Mouse (Mus musculus) ES-E14 (cell line): ENCODE data around the gene Best3. TPM values are rescaled to one million over a fixed set of nuclear protein-coding genes. Genes with fewer than 3 reads are reported as not detected.

Source experiments
- DNase-seq: peaks from one replicate; pipeline ENCODE4 v3.0.0-alpha.2; 2013; ENCODE audit warnings: low read depth, low spot score
- H3K27ac ChIP-seq: 2 replicates; pipeline ENCODE4 v1.5.1; 2012; ENCODE audit warnings: low read depth, mild to moderate bottlenecking, low read length, moderate library complexity, mixed read lengths; ENCODE audit not compliant: poor library complexity, insufficient read depth, severe bottlenecking
- H3K36me3 ChIP-seq: 2 replicates; pipeline ENCODE4 v1.6.1; 2012; ENCODE audit warnings: mild to moderate bottlenecking, low read length, moderate library complexity, mixed read lengths; ENCODE audit not compliant: control insufficient read depth, poor library complexity, insufficient read depth, severe bottlenecking
- H3K4me1 ChIP-seq, 2 experiments: fragments of 150-350 bp in 1 of 2; sonication (generic) in 1 of 2; 2 replicates each; pipeline ENCODE4 v1.6.1; 2012; ENCODE audit warnings: low read length in 2 of 2, mild to moderate bottlenecking in 1 of 2, mixed read lengths in 1 of 2; ENCODE audit not compliant: control insufficient read depth in 2 of 2, insufficient read depth in 2 of 2, poor library complexity in 1 of 2
- H3K4me3 ChIP-seq, 2 experiments: fragments of 150-350 bp in 1 of 2; sonication (generic) in 1 of 2; 2 replicates each; pipeline ENCODE4 v1.5.1; 2012; ENCODE audit warnings: low read length in 2 of 2, low read depth in 1 of 2, mild to moderate bottlenecking in 1 of 2, mixed read lengths in 1 of 2; ENCODE audit not compliant: insufficient read depth in 1 of 2, poor library complexity in 1 of 2, severe bottlenecking in 1 of 2
- H3K9ac ChIP-seq: 2 replicates; pipeline ENCODE4 v1.6.1; 2012; ENCODE audit warnings: low read depth, mild to moderate bottlenecking, low read length, mixed read lengths; ENCODE audit not compliant: poor library complexity, insufficient read depth, severe bottlenecking
- H3K9me3 ChIP-seq: fragments of 150-350 bp; sonication (generic); 2 replicates; pipeline ENCODE4 v1.6.1; 2012; ENCODE audit warnings: low read depth, mild to moderate bottlenecking, low read length; ENCODE audit not compliant: control insufficient read depth, insufficient read depth
- CHD2 ChIP-seq: IDR thresholded peaks from 2 replicates; pipeline ENCODE4 v1.6.1; 2014; ENCODE audit warnings: mild to moderate bottlenecking, low read depth, low read length, inconsistent platforms
- HCFC1 ChIP-seq: IDR thresholded peaks from 2 replicates; pipeline ENCODE4 v1.6.1; 2012; ENCODE audit warnings: low read length, inconsistent platforms, borderline replicate concordance; ENCODE audit not compliant: insufficient read depth
- MAFK ChIP-seq: IDR thresholded peaks from 2 replicates; pipeline ENCODE4 v1.6.1; 2014; ENCODE audit warnings: mild to moderate bottlenecking, low read depth, low read length, inconsistent platforms; ENCODE audit not compliant: insufficient read depth
- ZC3H11A ChIP-seq: IDR thresholded peaks from 2 replicates; pipeline ENCODE4 v1.6.1; 2012; ENCODE audit warnings: low read depth, mild to moderate bottlenecking, inconsistent platforms, low read length, borderline replicate concordance
- ZNF384 ChIP-seq: IDR thresholded peaks from 2 replicates; pipeline ENCODE4 v1.6.1; 2012; ENCODE audit warnings: low read depth, low read length, inconsistent platforms
- in situ Hi-C, 2 experiments: fragments of 600-800 bp; cut with MboI; formaldehyde crosslinking; loops; one replicate each; pipeline ENCODE4 v1.15.1; 2025; ENCODE audit warnings: low sequenced_read_pairs in 2 of 2, inconsistent platforms in 1 of 2; ENCODE audit not compliant: unreplicated experiment in 2 of 2
- total RNA-seq: library from RNA; depleted of rRNA; stranded (reverse); fragments of 300-350 nt; gene quantifications from 2 replicates; pipeline ENCODE4 v1.2.3, GENCODE M21; 2012; rRNA removed

The Best3 gene
- total RNA-seq, 1 experiment, result 0.36 TPM

DNA sequence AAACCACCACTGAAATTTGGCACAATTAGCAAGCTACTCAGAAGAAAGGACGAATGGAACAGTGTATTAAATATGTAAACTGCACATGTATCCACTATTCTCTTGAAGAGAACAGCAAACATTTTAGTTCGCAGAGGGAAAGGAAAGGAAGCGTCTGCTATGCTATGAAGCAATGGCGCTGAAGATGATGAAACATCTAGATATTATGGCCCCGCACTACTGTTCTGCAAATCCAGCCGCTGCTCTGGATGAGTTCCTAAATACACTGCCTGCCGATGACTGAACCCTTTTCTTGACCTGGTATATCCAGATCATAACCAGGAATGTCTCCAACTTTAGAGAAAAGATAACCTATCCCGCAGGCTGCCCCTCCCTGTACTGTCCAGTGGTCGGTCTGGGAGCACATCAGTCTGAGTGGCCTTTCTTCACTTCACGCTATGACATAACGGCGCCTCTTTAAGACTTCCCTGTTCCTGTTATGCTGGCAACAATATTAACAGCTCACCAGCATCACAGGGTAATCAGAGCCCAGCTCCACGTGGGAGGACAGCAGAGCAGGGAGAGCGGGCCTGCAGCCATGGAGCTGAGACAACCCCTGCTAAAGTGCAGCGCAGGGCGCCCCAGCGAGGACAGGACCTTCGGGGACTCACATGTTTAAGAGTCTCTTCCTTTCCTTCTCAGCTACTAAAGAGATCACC lies 86.2 kb downstream of the Best3 start:
- Histone ChIP-seq H3K9ac (no peak overlapping the region), H3K9me3 (no peaks in the 10 kb centered on the region), H3K4me3 (no peak overlapping the region), H3K27ac (no peak overlapping the region), H3K4me1 (no peaks in the 10 kb centered on the region), H3K36me3 (peaks cover 18% of the 10 kb centered on the region)
- no peak for TF ChIP-seq CHD2
- TF ChIP-seq HCFC1, result no peak
- no peak for TF ChIP-seq ZNF384
- TF ChIP-seq ZC3H11A, result no peak
- no peak for TF ChIP-seq MAFK
- DNase-seq, result no peak
- in situ Hi-C loops, result loop anchor here in 1 of 2 experiments (25.0 kb wide), 1 partner anchor 1660 kb away; no protein-coding TSS in a partner anchor

GRCm38 (mm10) chr10:117073176-117073575 lies 87.1 kb downstream of the Best3 start:
- Histone ChIP-seq H3K9ac (no peak overlapping the region), H3K27ac (no peak overlapping the region), H3K36me3 (peaks cover 19% of the 10 kb centered on the region), H3K4me3 (no peak overlapping the region), H3K9me3 (no peaks in the 10 kb centered on the region), H3K4me1 (no peaks in the 10 kb centered on the region)
- no peak for DNase-seq
- TF ChIP-seq HCFC1, result no peak
- TF ChIP-seq ZC3H11A, result no peak
- TF ChIP-seq ZNF384, result no peak
- no peak for TF ChIP-seq CHD2
- TF ChIP-seq MAFK, result no peak
- in situ Hi-C loops, result loop anchor here in 1 of 2 experiments (25.0 kb wide), 1 partner anchor 1661 kb away; no protein-coding TSS in a partner anchor

Other genes starting within 250 kb of the Best3 start
- 0.11 and 0.13 TPM in 2 replicates for gene Myrfl, start 89.4 kb upstream of the Best3 start, total RNA-seq
- gene Rab3ip, start 35.5 kb upstream of the Best3 start, total RNA-seq, result 40.2 and 51.9 TPM in 2 replicates
- not detected in 2 replicates for gene Gm10271, start 13.7 kb upstream of the Best3 start, total RNA-seq
- gene Lrrc10, start 59.0 kb downstream of the Best3 start, total RNA-seq, result 0.27 and 0.53 TPM in 2 replicates
- gene Cct2, start 77.5 kb downstream of the Best3 start, total RNA-seq, result 369 and 441 TPM in 2 replicates
- 11.7 and 17.3 TPM in 2 replicates for gene Frs2, start 162.2 kb downstream of the Best3 start, total RNA-seq
- gene Yeats4, start 238.2 kb downstream of the Best3 start, total RNA-seq, result 39.7 and 47.3 TPM in 2 replicates